Mouse (Mus musculus): ENCODE data around the gene Pdzd2. TPM values are rescaled to one million over a fixed set of nuclear protein-coding genes. Genes with fewer than 3 reads are reported as not detected.

The Pdzd2 gene
- polyA plus RNA-seq, 1 experiment from 2014 or later, result 3.6 TPM

DNA sequence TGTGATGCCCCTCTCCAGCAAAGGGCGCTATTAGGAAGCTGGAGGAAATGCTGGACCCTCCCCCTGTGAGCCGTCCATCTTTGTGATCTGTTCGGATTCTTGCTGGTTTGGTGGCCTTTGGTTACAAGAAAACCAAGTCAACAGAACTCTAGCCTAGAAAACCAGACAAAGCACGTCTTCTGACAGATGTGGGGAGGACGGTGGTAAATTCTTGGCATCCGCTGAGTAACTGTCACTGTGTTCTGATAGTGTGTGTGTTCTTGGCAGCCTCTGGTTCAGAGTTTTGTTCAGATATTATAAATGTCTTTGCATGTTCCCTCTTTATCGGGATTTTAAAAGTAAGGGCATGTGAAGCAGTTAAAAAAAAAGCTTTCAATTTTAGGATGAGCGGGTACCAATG, 274.0 kb downstream of the Pdzd2 start:
- no peaks in the 10 kb centered on the region for H3K27me3 ChIP-seq (replicated peaks; ENCODE audit: low read depth, poor library complexity, severe bottlenecking)
- DNase-seq (ENCODE audit: low spot score), result no peak
- 90% methylated on average over 8 of the region's 8 CpGs for WGBS

DNA sequence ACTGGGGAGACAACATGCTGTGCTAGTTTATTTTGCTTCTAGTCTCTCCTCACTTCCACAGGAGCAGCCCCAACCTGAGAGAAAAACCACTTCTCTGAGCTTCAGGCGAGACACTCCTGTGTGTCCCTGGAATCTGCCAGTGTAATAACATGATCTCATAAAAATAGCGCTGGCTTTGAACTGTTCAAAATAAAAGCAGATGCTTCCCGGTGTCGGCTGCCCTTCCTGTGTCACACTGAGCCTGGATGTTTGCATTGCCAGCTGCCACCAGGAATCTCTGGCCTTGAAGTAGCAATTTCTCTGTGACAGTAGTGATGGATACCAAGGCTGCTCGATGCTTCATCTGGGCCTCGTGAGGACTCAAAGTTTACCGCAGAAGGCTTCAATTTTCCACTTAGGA, 282.9 kb downstream of the Pdzd2 start:
- Histone ChIP-seq H3K27ac (replicated peaks) (peak overlapping the region; percentile 65), H3K36me3 (replicated peaks) (no peaks in the 10 kb centered on the region), H3K9me3 (no peaks in the 10 kb centered on the region), H3K4me1 (peaks cover 15% of the 10 kb centered on the region), H3K4me3 (no peak overlapping the region), H3K27me3 (replicated peaks; ENCODE audit: low read depth, poor library complexity, severe bottlenecking) (no peaks in the 10 kb centered on the region)
- 43% methylated on average over 7 of the region's 7 CpGs for WGBS
- peak; percentile 45 for DNase-seq (ENCODE audit: low spot score)

More for the DNA sequence above, 274.0 kb downstream of the Pdzd2 start:
- Histone ChIP-seq H3K4me1 (peaks cover 3% of the 10 kb centered on the region; the same call in 1 of the 2 replicates), H3K27ac (replicated peaks) (no peak overlapping the region), H3K36me3 (replicated peaks) (no peaks in the 10 kb centered on the region), H3K4me3 (no peak overlapping the region), H3K9me3 (no peaks in the 10 kb centered on the region)

DNA sequence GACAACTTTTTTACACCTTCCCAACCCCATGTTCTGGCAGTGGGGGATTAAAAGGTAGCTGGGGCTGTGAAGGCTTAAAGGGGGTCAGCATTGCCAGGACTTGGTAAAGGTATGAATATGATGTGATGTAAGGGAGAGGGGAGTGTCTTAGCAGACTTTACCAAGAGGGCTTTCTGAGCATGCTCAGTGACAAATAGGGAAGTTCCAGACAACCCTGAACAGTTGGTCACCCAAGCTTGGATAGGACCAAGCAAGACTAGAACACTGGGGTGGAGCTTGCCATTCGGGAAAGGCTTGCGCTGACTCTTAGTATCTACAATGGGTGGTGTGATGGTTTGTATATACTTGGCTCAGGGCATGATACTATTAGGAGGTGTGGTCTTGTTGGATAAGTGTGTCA, 286.4 kb downstream of the Pdzd2 start:
- WGBS, result 99% methylated on average over 2 of the region's 2 CpGs
- no peak overlapping the region for H3K27ac ChIP-seq (replicated peaks)
- peaks cover 18% of the 10 kb centered on the region for H3K4me1 ChIP-seq
- H3K27me3 ChIP-seq (replicated peaks; ENCODE audit: low read depth, poor library complexity, severe bottlenecking), result no peaks in the 10 kb centered on the region
- H3K36me3 ChIP-seq (replicated peaks), result no peaks in the 10 kb centered on the region
- no peak overlapping the region for H3K4me3 ChIP-seq
- H3K9me3 ChIP-seq, result no peaks in the 10 kb centered on the region
- no peak for DNase-seq (ENCODE audit: low spot score)

DNA sequence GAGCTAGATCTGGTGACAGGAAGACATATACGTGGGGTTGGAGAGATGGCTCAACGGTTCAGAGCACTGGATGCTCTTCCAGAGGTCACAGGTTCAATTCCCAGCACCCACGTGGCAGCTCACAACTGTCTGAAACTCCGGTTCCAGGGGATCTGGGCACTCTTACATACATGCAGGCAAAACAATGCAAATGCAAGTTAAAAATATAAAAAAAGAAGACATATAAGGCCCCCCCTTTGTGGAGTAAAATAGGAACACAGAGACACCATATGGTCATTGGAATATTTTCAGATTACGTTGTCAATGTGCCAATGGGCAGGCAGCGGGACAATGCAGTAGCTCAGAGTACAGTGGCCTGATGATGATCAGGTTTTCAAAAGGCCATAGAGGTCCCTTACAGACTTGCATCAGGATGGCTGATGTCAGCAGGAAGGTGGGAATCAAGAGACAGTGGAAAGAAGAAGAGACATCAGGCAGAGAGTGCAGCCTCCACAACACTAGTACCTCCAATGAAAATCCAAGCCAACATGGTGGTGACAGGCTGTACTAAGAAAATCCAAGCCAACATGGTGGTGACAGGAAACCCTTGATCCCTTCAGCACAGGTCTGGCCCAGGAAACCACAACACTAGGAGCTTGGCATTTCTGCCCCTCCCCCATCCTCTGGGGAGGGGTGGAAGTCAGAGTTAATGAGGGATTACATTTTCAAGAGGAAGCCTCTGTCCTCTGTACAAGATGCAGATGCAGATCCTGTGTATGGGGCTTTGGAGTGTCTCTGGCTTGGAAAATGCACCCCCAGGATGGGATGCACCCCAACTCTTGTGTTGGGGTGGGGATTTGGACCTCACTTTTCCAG, 287.4 kb downstream of the Pdzd2 start:
- peaks cover 18% of the 10 kb centered on the region for H3K4me1 ChIP-seq
- H3K36me3 ChIP-seq (replicated peaks), result no peaks in the 10 kb centered on the region
- H3K9me3 ChIP-seq, result no peaks in the 10 kb centered on the region
- no peak overlapping the region for H3K27ac ChIP-seq (replicated peaks)
- H3K27me3 ChIP-seq (replicated peaks; ENCODE audit: low read depth, poor library complexity, severe bottlenecking), result no peaks in the 10 kb centered on the region
- WGBS, result 88% methylated on average over 6 of the region's 6 CpGs
- no peak for DNase-seq (ENCODE audit: low spot score)
- no peak overlapping the region for H3K4me3 ChIP-seq

DNA sequence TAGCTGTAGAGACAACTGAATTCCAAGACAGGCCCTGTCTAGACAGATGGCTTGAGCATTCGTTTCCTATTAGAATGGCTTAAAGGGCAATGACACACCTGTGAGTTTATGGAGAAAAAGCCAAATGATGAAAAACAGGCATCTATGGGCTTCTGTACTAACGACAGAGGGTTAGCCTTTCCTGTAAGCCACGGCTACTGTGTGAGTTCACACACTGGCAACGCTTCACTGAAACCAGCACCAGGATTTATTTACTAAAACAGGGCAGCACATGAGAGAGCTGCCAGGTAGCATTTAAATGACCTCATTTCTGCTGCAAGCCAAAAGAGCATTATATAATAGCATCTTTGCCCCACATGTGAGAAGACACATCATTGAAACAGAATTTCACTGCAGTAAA, 288.3 kb downstream of the Pdzd2 start:
- no peak for DNase-seq (ENCODE audit: low spot score)
- Histone ChIP-seq H3K27ac (replicated peaks) (no peak overlapping the region), H3K27me3 (replicated peaks; ENCODE audit: low read depth, poor library complexity, severe bottlenecking) (no peaks in the 10 kb centered on the region)

DNA sequence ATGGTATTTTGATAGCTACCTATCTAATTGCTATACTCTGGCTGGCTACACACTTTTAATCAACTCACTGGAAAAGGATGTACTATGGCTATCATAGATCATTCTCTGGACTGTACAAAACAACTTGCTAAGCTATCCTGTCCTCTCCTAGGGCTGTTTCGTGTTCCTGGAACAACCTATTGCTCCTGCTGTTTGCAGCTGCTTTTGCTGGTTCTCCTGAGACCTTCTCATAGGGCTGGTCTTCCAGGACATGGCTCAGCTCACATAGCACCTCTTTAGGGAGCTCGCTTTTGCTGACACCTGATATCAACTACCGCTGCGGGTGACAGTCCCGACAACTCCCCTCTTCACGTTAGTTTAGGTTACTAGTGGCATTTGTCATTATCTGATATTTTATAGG, 288.9 kb downstream of the Pdzd2 start:
- H3K27me3 ChIP-seq (replicated peaks; ENCODE audit: low read depth, poor library complexity, severe bottlenecking), result no peaks in the 10 kb centered on the region
- 88% methylated on average over 6 of the region's 6 CpGs for WGBS
- H3K36me3 ChIP-seq (replicated peaks), result no peaks in the 10 kb centered on the region
- H3K4me1 ChIP-seq, result peaks cover 7% of the 10 kb centered on the region; the same call in 1 of the 2 replicates
- no peaks in the 10 kb centered on the region for H3K9me3 ChIP-seq
- DNase-seq (ENCODE audit: low spot score), result no peak
- H3K4me3 ChIP-seq, result no peak overlapping the region
- H3K27ac ChIP-seq (replicated peaks), result no peak overlapping the region

More for the DNA sequence above, 288.3 kb downstream of the Pdzd2 start:
- H3K4me1 ChIP-seq, result peaks cover 10% of the 10 kb centered on the region
- WGBS, result 76% methylated on average over 4 of the region's 4 CpGs
- H3K36me3 ChIP-seq (replicated peaks), result no peaks in the 10 kb centered on the region
- H3K9me3 ChIP-seq, result no peaks in the 10 kb centered on the region
- no peak overlapping the region for H3K4me3 ChIP-seq

DNA sequence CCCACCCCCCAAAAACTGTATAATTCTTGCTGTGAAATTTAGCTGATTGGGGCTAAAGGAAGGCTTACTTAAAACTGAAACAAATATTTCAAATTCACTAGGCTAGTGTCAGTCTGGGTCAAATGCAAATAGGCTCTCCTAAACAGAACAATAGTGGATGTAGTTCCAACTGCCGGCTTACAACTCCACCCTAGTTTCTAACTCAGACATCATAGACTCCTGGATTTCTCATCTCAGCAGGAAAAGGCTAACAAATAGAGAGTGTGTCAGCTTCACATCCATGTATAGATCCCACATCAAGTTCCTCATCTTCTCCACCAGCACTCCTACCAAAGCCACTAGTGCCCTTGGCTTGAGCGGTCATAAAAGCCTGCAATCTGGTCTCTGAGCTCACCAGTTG, 290.4 kb downstream of the Pdzd2 start:
- Histone ChIP-seq H3K4me3 (no peak overlapping the region), H3K4me1 (peaks cover 11% of the 10 kb centered on the region; the same call in 1 of the 2 replicates), H3K36me3 (replicated peaks) (no peaks in the 10 kb centered on the region), H3K27ac (replicated peaks) (no peak overlapping the region), H3K9me3 (no peaks in the 10 kb centered on the region), H3K27me3 (replicated peaks; ENCODE audit: low read depth, poor library complexity, severe bottlenecking) (no peaks in the 10 kb centered on the region)
- WGBS, result 90% methylated on average over 2 of the region's 2 CpGs
- DNase-seq (ENCODE audit: low spot score), result no peak

DNA sequence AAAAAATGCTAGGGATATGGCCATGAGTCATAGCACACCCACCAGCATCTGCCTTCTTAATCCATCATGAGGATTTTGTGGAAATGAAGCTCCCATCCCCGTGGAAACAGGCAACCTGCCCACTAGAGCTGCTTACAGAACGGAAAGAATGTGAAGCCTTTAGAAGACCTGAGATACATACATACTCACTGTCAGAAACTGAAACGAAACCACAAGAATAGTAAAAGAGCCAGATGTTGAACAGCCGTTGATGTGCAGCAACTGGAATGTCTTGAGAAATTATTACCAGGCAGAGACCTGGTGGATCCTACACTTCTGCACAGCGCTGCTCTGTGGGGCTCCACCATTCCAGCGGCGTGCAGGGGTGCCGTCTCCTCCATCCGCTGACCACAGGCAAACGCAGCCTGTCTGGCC, 292.7 kb downstream of the Pdzd2 start:
- WGBS, result 85% methylated on average over 10 of the region's 10 CpGs
- no peaks in the 10 kb centered on the region for H3K36me3 ChIP-seq (replicated peaks)
- H3K27ac ChIP-seq (replicated peaks), result no peak overlapping the region
- H3K9me3 ChIP-seq, result 0 out of 2 replicates have a peak, but pooled peaks cover 3% of the 10 kb centered on the region
- no peak for DNase-seq (ENCODE audit: low spot score)
- no peaks in the 10 kb centered on the region for H3K27me3 ChIP-seq (replicated peaks; ENCODE audit: low read depth, poor library complexity, severe bottlenecking)
- H3K4me1 ChIP-seq, result 0 out of 2 replicates have a peak, but pooled peaks cover 11% of the 10 kb centered on the region
- H3K4me3 ChIP-seq, result no peak overlapping the region

DNA sequence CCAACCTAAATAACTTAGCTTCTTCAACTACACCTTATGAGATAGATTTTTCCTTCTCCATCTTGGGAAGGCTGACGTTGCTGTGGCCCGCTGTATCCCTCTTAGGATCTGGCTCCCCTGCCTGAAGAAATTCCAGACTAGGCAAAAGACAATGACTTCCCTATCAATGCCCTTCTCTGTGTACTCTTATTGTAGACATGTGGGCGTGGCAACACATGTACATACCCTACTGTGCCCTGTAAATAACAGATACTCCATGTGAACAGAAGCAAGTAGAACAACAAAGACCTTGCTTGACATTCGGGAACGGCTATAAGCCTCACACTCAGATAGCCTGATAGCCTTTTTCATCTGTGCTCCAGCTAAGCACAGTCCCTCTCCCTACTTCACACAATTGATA, 295.2 kb downstream of the Pdzd2 start:
- 78% methylated on average over 5 of the region's 5 CpGs for WGBS
- no peaks in the 10 kb centered on the region for H3K36me3 ChIP-seq (replicated peaks)
- no peak for DNase-seq (ENCODE audit: low spot score)

DNA sequence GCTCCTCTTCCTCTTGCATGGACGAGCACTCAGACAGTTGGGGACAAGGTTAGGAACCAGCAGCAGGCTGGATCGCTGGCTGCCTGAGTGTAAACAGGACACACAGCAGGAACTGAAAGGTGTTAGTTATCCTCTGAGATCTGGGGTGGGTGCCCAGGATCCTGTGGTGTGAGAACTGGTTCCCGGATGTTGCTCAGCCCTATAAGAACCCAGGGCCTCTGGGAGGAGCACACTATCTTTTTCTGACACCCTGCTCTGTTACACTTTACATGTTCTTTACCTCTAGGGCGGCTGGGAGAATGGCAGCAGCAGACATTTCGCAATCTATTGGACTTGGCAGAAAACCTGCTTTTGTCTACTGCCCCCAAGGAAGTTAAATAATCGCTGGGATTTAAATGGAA, 300.4 kb downstream of the Pdzd2 start:
- Histone ChIP-seq H3K4me3 (no peak overlapping the region), H3K4me1 (peaks cover 17% of the 10 kb centered on the region), H3K27ac (replicated peaks) (no peak overlapping the region), H3K36me3 (replicated peaks) (no peaks in the 10 kb centered on the region), H3K27me3 (replicated peaks; ENCODE audit: low read depth, poor library complexity, severe bottlenecking) (no peaks in the 10 kb centered on the region), H3K9me3 (0 out of 2 replicates have a peak, but pooled peaks cover 3% of the 10 kb centered on the region)
- DNase-seq (ENCODE audit: low spot score), result no peak
- WGBS, result 66% methylated on average over 6 of the region's 6 CpGs

More for the DNA sequence above, 295.2 kb downstream of the Pdzd2 start:
- Histone ChIP-seq H3K27ac (replicated peaks) (no peak overlapping the region), H3K9me3 (0 out of 2 replicates have a peak, but pooled peaks cover 3% of the 10 kb centered on the region), H3K27me3 (replicated peaks; ENCODE audit: low read depth, poor library complexity, severe bottlenecking) (no peaks in the 10 kb centered on the region), H3K4me3 (no peak overlapping the region), H3K4me1 (0 out of 2 replicates have a peak, but pooled peaks cover 8% of the 10 kb centered on the region)

DNA sequence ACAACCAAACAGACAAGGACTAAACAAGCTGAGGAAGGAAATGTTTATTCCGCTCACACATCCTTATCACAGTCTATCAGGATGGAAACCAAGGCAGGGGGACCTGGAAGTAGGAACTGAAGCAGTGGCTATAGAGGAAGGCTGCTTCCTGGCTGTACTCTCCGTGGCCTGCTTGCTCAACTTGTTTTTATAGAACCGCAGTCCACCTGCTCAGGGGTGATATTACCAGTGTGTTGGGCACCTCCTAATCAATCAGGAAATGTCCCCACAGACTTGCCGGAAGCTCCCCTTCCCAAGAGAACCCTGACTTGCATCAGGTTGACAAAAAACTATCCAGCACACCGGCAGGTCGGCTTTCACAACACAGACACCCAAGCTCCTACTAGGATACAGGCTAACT, 301.0 kb downstream of the Pdzd2 start:
- no peak for DNase-seq (ENCODE audit: low spot score)
- no peak overlapping the region for H3K27ac ChIP-seq (replicated peaks)
- H3K36me3 ChIP-seq (replicated peaks), result no peaks in the 10 kb centered on the region
- 80% methylated on average over 6 of the region's 6 CpGs for WGBS
- no peaks in the 10 kb centered on the region for H3K27me3 ChIP-seq (replicated peaks; ENCODE audit: low read depth, poor library complexity, severe bottlenecking)
- H3K4me3 ChIP-seq, result no peak overlapping the region
- peaks cover 24% of the 10 kb centered on the region for H3K4me1 ChIP-seq
- 0 out of 2 replicates have a peak, but pooled peaks cover 3% of the 10 kb centered on the region for H3K9me3 ChIP-seq

DNA sequence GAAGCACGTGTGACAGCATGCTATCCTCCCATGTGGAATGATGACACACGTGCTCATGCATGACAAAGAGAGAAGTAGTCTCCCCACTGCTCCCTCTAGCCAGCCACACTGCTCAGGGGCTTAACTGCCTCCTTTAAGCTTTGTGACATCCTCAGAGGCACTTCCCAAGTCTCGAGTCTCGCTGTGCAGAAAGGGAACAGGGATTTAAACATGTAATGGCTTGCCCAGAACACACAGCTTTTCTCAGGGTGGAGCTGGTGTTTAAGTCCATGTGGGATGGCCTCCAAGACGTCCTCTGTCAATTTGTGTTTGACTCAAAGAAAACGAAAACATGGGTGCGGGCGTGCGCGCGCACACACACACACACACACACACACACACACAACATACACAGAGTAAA, 301.6 kb downstream of the Pdzd2 start:
- Histone ChIP-seq H3K27ac (replicated peaks) (no peak overlapping the region), H3K27me3 (replicated peaks; ENCODE audit: low read depth, poor library complexity, severe bottlenecking) (no peaks in the 10 kb centered on the region), H3K36me3 (replicated peaks) (no peaks in the 10 kb centered on the region), H3K4me3 (no peak overlapping the region), H3K4me1 (peaks cover 28% of the 10 kb centered on the region), H3K9me3 (0 out of 2 replicates have a peak, but pooled peaks cover 3% of the 10 kb centered on the region)
- no peak for DNase-seq (ENCODE audit: low spot score)
- WGBS, result 84% methylated on average over 11 of the region's 11 CpGs

DNA sequence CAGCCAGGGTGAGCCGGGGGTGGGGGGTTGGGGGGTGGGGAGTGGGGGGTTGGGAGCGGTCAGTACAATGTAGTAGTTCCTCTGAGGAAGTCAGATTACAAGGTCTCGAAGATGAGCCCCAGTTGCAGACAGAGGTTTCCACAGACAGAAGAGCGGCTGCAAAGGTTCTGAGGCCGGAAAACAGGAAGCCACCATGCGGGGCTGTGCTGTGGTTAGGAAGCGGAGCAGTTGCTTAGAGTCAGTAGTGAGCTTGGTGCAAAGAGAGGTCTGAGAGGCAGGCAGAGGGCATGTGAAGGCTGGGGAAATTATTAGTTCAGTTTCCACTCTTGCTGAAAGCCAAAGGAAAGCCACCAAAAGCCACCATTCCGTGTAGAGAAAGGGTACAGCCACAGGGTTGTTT, 303.8 kb downstream of the Pdzd2 start:
- Histone ChIP-seq H3K9me3 (no peaks in the 10 kb centered on the region), H3K36me3 (replicated peaks) (no peaks in the 10 kb centered on the region), H3K27me3 (replicated peaks; ENCODE audit: low read depth, poor library complexity, severe bottlenecking) (no peaks in the 10 kb centered on the region), H3K4me3 (no peak overlapping the region), H3K4me1 (peaks cover 49% of the 10 kb centered on the region), H3K27ac (replicated peaks) (peak overlapping the region; percentile 24; the same call in 1 of the 2 replicates)
- no peak for DNase-seq (ENCODE audit: low spot score)
- WGBS, result 74% methylated on average over 8 of the region's 8 CpGs

Data from embryonic facial prominence, embryonic 10.5 days (tissue).